Mouse (Mus musculus) cerebellum, postnatal 36 days (tissue): Measurements from ENCODE around the gene Rps12.
"Not testable (repeated sequence)": the region's sequence is repeated elsewhere in the genome, so short reads cannot be mapped to it uniquely, and the experiment has no call there.

Experiments used
- DNase-seq, 2 experiments: peaks; one replicate each; pipeline ENCODE4 v3.0.0; 2021 to 2022; ENCODE audit warnings: mixed read lengths in 2 of 2

Rps12 gene

DNA sequence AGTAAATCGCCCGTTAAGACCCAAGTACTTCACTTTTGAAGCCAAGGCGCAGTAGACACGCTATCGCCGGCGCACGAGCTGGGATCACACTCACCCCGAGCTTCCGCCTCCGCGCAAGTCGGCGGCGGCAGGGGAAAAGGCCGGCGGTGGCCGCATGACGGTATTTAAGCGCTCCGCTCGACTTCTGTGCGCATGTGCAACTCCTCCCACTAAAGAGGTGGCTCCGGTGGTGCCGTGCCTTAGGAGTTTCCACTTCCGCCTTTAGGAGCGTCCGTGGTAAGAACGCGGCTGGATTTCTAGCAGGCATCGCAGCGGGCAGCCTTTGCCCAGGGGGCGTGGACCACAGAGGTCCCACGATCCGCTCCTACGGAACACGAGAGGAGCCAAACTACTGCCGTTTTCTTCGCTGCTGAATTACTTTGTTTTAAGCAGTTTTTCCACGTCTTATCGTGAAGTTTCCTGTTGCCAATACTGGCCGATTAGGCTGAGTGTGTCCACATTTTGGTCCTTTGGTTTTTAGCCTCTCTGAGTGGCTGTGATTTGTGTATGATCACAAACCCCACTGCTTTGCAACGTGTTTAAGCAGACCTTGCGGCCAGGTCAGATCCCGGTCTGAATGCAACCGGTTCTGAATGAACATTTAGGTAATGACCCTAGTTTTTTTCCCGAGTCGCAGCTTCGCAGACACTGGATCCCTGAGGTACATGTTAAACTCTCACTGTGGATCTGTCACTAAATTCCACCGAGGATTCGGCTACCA, at the start of gene Rps12:
Gene Rps12 (minus strand): TSS at position 214 of the 760 bp plus-strand sequence.
- DNase-seq, result peak; percentile 98 to 100

DNA sequence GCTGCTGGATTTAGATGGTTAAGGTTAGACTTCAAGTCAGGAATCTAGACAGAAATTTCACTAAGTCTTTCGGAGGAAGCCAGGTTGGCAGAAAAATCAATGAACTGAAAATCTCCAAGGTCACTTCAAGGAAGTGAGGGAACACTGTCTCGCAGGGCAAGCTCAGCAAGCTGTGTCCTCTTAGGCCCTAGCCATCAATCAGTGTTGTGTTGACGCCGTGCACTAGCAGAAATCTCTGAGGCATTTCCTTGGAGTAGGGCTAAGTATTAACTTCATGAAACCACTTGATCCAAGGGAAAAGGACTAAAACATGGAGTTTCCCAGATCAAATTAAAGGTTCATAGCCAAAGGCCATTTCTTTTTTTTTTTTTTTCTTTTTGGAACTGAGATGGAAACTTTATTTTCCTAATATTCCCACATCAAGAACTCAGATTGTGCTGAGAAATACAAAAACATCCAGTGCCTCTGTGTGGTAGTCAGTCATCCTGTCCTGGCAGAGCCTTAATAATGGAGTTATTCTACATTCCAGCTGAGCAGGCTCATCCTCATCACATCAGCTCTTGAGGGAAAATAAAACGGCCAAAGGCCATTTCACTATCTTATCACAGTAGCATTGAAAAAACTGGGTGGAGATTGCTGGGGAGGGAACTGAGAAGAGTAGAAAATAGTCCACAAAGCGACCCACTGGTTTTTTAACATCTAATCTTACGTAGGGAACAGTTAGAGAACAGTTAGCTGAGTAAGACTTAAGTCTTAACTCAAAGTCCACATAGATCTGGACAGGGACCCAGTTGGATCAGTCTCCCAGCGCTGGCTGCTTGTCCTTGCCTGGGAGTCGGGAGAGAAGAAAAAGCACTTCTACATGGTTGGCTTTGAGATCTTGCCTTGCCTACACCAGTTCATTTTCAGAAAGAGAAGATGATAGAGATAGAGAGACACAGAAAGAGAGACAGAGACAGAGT, 49.2 kb upstream of the Rps12 start:
- no peak for DNase-seq

DNA sequence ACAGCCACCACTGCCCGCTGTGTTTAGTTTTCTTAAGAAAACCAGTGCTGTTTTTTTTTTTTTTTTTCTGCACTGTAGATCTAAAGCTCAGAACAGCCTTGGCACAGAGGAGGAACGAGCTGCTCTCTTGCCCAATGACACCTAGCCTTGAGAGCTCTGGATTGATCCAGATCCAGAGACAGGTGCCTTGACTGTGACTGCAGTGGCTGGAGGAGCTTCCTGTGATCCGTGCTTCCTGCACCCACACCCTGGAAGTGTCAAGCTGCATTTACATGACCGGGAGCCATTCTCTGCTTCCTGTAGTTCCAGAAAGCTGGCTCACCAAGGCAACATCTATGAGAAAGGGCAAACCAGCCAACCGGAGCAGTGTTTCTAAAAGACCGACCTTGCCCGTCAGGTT, 39.4 kb upstream of the Rps12 start:
- DNase-seq, result no peak

DNA sequence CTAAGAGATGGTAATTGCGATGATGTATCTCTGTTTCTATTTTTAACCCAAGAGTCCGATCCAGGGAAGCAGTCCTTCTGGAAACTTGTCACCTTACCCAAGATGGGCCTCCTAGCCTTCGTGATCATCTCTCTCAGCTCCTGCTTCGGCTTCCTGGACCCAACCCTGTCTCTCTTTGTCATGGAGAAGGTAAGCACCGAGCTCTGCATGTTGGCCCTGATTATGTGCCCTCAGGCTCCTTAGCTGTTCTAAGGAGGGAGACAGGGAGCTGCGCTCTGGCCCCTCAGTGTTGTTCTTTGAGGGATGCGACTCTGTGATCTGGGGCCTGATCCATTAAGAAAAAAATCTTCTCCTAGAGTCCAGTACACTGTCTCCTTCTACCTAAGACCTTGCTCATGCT, 29.2 kb upstream of the Rps12 start:
- no peak for DNase-seq

DNA sequence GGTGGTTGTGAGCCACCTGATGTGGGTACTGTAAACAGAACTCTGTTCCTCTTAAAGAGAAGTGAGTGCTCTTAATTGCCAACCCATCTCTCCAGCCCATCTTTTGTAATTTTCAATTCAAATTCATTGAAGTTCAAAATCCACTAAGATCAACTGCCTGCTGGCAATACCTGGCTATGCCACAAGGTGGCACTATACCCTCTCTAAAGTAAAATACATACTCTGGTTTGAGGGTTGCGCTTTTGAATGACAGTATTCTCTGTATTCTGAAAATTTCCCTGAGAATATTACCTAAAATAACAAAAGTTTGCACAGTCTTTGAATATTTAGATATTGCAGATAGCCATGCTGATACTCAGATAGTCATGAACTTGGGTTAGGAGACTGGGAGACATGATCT, 28.1 kb upstream of the Rps12 start:
- DNase-seq, result peak; percentile 71 to 82

DNA sequence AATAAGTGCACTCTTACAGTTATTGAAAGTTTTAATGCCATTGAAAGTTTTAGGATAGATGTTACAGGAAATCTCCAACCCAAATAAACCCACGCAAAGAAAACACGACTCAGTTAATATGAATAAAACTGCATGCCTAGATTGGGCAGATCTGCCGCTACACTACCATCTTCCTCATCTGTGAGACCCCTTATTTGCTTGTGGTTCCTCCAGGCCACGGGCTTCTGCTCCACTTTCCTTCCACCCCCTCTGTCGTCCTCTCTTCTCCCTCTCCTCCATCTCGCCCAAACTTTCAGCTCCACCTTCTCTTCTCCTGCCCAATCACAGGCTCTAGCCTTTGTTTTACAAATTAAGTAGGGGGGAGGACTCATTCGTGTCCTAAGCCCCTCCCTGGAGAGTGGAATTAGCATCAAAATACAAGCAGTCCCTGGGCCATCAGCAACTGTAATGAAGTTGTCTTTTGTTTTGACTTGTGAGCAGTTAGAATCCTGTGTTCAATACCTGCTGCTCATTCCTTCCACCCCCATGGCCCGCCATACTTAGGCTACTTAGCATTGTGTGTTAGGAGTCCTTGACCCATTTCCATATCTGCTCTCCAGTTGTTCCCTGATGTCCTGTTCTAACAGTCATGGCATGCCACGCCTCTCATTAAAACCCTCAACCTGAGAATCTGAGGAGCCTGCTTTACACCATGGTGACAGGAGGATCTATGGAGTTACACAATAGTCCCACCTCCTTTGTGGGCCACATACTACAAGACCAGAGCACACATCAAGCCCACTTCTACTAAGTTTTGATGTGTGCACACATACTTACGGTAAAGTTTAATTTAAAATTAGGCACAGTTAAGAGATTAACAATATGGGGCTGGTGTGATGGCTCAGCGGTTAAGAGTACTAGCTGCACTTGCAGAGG, 26.0 kb upstream of the Rps12 start:
- DNase-seq, result no peak

DNA sequence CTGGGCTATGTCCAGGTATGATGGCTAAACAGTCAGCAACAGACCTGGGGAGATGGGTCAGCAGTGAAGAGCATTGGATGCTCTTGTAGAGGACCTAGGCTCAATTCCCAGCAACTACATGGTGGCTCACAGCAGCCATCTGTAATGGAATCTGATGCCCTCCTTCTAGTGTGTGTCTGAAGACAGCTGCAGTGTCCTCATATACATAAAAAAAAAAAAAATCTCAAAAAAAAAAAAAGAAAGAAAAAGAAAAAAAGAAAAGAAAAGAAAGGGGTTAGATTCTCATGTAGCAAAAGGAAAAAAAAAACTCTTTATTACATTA, 25.3 kb upstream of the Rps12 start:
- DNase-seq, result no peak

DNA sequence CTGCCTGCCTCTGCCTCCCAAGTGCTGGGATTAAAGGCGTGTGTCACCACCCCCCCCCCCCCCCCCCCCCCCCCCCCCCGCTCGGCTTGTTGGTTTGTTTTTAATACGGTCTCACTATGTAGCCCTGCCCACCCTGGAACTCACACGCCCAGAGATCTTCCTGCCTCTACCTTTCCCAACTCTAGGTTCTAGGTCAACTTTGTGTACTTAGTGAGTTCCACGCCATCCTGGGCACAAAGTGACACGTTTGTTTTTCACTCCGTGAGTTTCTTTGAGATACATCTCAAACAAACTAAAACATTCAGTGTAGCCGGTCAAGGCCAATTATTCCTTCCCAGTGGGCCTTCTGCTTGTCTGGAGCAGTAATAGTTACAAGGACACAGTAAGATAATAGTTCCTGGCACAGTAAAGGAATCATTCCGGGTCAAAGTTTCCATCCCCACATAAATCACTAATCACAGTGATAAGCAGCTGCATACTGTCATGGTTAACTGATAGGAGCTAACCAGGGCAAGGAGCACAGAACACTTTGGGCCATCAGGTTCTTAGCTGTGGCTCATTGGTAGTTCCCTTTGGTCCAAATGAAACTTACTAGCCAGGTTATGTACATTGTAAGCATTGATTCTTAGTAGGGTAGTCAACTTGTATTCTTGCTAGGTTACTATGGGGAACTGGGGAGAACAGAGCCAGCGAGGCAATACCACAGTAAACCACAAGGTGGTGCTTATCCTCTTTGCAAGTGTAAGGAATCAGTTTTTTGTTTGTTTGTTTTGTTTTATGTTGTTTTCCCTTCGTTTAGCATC, 24.8 kb upstream of the Rps12 start:
- peak; percentile 61 to 73 for DNase-seq

DNA sequence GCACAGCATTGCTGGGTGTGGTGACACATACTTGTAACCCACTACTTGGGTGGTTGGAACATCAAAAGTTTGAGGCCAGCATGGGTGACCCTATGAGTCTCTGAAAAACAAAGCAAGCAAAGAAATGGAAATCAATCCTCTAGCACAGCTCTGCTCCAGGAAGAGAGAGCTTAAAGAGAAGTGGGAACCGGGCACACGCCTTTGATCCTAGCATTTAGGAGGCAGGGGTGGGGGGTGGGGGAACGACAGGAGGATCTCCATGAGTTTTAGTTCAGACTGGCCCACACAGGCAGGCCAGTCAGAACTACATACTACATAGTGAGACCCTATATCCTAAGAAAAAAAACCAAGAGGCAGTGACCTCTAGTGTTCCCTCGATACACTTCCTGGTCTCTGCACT, 19.1 kb upstream of the Rps12 start:
- DNase-seq, result no peak

DNA sequence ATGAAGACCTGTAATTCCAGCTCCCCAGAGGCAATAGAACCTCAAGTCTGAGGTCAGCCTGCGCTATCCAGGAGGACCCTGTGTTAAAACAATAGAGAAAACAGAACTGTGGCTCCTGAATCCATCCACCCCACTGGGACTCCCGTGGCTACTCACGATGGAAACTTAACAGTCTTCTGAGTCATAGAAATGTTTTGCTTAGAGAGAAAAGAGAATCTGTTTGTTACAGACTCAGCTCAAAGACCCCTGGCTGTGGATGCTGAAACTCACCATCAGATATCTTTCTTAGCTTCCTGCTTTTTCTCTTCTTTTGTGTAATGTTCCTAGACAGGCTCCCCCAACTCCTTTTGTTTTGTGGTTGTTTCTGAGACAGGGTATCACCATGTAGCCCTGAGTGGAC, 17.6 kb upstream of the Rps12 start:
- DNase-seq, result no peak

DNA sequence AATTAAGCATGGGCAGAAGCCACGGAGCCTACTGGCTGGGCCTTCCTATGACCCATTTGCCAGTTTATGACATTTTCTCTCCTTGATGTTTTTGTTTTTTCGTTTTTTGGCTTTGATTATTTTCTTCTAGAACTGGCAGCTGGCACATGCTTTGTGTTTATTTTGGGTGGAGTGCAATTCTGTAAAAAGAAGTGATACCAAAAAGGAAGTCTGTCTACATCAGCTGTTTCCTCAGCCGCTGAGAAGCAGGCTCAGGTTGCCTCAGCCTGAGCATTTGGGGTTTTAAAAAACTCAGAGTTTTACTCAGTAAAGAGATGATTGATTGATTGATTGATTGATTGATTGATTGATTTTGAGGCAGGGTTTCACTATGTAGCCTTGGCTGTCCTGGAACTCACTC, 15.8 kb upstream of the Rps12 start:
- DNase-seq, result no peak

DNA sequence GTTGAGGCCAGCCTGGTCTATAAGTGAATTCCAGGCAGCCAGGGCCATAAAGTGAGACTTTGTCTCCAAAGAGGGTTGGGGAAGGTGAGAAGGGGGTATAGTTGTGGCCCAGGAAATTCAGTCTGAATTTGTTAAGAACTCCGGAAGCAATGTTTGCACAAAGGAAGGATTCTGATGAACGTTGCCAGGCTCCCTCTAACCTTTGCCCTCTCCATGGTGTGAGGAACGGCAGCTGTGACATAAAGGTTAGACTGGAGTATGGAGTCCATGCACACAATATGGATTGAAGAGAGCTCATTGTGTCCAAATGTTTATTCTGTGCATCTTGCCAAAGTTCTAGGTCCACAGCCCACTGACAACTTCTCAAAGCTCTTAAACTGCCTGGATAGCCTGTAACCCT, 12.9 kb upstream of the Rps12 start:
- no peak for DNase-seq

DNA sequence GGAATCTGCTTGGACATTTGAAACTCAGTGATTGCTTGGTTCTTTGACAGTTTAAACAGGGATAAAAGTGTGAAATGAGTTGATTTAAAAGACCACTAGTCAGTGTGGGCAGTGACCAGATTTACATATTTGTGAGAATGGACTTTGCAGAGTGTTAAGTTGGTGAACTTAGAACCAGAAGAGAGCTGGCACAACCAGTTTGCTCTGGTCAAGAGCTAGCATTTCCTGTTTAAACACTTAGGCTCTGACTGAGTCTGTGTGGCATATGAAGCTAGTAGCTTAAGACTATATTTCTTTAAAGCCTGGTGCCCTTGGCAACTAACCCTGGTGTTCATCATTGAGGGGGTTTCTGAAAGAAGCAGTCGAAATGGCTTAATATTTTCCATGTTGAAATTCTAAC, 11.1 kb upstream of the Rps12 start:
- no peak for DNase-seq

DNA sequence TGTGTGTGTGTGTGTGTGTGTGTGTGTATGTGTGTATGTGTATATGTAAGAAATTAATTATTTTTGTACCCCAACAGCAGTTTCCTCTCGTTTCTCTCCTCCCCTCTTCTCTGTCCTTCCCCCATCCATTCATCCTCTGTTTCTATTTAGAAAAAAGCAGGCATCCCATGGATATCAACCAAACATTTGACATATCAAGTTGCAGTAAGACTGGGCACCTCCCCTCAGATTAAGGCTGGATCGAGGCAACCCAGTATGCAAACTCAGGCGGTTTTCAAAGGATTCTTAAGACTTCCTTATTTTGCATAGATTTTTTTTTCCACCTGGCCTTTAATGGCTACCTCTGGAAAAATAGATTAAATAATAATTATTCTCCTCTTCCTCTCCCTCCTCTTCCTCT, 10.5 kb upstream of the Rps12 start:
- DNase-seq, result no peak

DNA sequence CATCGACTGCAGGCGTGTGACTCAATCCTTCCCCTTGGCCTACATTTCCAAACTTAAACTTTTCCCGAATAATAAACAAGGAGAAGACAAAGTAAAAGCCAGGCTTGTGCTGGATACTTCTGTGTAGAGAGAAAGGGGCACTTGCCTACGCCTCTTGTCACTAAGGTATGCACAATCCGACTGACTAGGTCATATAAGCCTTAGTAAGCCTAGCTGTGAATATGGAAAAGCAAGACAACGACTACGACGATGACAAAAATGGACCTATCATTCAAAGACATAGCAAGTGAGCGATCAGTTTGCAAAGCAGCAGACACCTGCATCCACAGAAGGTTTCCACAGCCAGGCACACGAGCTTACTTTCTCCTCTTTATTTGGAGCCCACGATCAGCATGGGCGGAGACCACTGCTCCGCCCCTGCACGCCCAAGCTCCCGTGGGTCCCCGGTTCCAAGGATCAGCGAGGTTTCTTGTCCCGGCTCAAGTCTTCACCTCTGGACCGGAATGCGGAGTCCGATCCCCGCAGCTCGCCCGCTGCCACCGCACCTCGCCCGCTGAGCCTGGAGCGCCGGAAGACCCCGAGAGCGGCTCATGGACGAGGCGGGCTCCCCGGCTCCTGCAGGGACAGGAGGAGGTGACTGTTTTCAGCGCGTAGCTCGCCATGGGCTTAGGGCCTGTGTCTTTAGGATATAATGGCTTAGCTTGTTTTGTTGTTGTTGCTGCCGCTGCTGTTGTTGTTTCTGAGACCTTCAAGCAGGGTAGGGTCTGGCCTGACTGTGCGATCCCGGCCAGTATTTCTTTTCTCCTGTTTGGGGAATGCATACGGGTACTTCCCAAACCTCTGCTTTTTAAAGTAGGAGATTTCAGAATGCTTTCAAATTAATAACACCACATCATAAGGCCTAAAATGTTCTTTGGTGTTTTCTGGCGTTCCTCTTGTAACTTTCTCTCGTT, 9.8 kb upstream of the Rps12 start, which contains the start of gene Slc18b1:
Gene Slc18b1 (plus strand): TSS at position 436 of the 953 bp plus-strand sequence.
- DNase-seq, result peak; percentile 49 to 50

DNA sequence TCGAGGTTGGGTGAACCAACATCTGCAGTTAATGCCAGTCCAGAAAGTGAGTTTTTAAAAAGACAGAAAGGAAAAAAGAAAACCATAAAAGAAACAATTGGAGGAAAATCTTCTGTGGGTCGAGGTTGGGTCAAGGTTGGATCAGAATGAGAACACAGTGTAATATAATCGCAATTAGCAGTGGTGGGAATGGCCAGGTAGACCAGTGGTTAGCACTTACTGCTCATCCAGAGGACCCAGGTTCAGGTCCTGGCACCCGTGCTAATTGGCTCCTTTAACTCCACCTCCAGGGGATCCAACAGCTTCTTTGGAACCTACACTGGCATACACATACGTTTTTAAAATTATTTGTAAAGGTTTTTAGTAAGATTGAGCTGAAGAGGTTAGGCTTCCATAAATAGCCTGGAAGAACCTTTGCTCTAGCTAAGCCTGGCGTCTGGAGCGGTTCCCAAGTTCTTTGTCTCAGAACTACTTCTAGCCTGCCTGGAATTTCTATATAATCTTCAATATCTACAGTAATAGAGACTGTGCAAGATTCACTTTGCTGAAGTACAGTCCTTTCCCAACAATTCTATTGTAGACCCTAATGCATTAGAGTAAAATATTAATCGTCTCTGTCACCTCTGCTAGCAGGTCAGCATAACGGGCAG, 8.9 kb upstream of the Rps12 start:
- no peak for DNase-seq

DNA sequence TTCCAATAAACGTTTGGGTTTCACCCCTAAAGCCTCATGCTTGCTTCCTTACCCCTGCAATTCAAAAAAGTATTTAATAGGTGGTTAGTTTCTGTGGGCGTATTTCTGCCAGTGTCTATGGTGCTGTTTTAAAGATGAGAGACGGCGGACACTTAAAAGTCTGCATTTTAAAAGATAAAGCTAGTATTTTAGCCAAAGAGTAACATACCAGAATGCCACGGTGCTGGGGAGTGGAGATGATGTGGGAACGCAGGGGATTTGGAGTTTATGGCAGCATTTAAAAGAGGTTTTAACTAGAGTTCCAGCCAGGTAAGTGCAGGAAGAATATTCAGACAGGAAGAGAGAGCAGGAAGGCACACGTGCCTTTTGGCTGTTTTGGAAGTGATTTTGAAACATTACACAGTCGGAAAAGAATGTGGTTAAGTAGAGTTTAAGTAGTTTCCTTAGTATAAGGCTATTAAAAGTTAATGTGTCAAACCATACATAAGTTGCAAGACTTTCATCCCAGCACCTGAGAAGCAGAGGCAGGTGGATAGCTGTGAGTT, 1.1 kb upstream of the Rps12 start:
- DNase-seq, result no peak

DNA sequence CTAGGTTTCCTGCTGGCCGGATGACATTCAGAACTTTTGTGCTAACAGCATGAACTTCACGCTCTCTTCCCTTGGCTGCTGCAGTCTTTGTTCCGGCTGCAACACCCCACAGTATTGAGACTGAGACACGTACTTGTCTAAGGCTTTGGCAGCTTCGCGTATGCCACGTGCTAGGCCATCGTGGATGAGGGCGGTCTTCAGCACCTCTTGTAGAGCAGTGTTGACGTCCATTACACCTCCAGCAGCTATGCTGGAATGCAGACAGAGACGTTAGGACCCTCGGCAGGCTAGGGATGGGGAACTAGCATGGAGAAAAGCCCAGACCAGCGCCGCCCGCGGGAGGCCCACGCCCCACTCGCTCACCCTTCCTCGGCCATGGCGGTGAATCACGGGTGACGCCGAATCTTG, 440 bp downstream of the Rps12 start:
- not testable (repeated sequence) for DNase-seq

DNA sequence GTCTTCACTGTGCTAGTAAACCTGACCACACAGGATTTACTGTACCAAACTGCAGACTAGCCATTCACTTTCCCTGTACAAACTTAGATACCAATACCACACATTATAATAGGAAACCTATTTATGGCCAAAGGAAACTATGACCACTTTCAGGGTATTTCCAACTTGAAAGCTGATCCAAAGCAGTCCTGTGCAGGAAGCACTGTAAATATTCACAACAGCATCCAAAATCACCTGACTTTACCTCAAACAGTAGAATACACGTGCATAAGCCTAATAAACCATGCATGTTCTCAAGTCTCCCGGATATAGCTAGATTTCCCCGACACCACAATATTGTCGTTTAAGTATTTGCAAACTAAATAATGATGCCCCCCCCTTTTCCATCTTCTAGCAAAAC, 1.0 kb downstream of the Rps12 start:
- DNase-seq, result no peak

DNA sequence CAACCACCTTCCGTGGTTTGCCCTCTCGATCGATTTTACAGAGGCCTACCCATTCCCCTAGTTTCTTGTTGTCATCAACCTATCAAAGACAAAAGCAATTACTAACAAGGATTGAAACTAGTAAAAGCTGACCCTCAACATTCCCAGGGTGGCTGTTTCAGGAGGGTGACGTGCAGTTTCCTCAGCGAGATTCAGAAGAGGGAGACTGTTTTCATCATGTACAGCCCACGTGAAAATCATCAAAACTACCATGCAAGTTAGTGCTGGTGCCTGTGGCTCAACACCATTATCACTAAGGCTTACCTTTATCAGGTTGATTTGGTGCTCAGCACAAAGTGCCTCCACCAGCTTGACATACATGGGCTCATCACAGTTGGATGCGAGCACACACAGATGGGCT, 1.5 kb downstream of the Rps12 start:
- DNase-seq, result not testable (repeated sequence)
